ENCODE assay signal across 8 mouse cellular contexts in the genomic region with DNA sequence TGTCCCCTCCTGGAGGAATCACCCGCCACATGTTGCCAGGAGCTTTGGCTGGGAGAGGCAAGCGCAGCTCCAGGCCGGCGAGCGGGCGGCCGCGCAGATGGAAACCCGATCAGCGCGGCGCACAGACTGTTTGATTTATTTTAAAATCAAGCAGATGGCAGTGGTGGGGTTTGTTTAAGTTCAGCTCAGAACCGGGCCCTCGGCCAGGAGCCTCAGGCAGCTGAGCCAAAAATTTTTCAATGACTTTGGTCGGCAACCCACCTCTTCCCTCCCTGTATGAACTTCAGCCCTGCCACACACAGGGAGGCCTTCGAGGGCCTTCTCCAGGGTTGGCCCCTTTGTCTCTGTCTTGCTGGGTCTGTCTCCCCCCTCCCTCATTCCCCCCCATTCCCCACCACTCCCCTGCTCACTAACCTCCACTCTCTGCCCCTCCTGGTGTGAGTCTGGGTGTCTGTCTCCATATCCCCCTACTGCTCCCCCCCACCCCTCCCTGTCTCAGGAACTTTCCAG. TPM values are rescaled to one million over a fixed set of nuclear protein-coding genes. Genes with fewer than 3 reads are reported as not detected.
DNase-seq lines count a peak whose midpoint lies in the region; ATAC-seq and TF ChIP-seq lines count a peak whose summit lies in the region.

No protein-coding gene starts in this region.

- H3K27ac ChIP-seq in lung, embryonic 14.5 days (ENCODE audit: low read depth): peak overlapping the region; percentile 98
- H3K27ac ChIP-seq in thymus, adult 2 months (ENCODE audit: control insufficient read depth, insufficient read depth, low read length): no peak overlapping the region

- no peak for TF ChIP-seq CTCF in E14TG2a.4 (conservative IDR thresholded peaks at IDR 0.05; ENCODE audit: low read length)
- TF ChIP-seq CTCF in lung, embryonic 14.5 days (IDR thresholded peaks at IDR 0.05; ENCODE audit: low read depth): no peak
- no peak for TF ChIP-seq CTCF in thymus, adult 2 months (IDR thresholded peaks at IDR 0.05; ENCODE audit: borderline replicate concordance, control insufficient read depth, extremely low read depth, insufficient read depth, low read length, poor library complexity)

- DNase-seq in cerebellum, adult 9-10 months: peak; percentile 73
- DNase-seq in frontal cortex, postnatal 10 days (ENCODE audit: low spot score in 2 of 2): peak; percentile 75 to 78
- DNase-seq in layer of hippocampus, adult 9-11 months: peak; percentile 86
- DNase-seq in lung, embryonic 14.5 days: peak; percentile 98
- DNase-seq in right cerebral cortex, adult 18-20 months: peak; percentile 88
- no peak for DNase-seq in thymus, adult 2 months

- peak; percentile 46 to 61; a peak in 3 of 4 replicates for ATAC-seq in hematopoietic stem cell, adult 5-6 weeks (replicated peaks in 1 of 2; ENCODE audit: insufficient read depth in 1 of 2, low FRiP score in 2 of 2, low TSS enrichment in 1 of 2, low read depth in 1 of 2, poor library complexity in 2 of 2, severe bottlenecking in 2 of 2)
- peak; percentile 87 for ATAC-seq in lung, embryonic 14.5 days (ENCODE audit: insufficient read depth)

- WGBS in lung, embryonic 14.5 days: 4% methylated on average over 16 of the region's 16 CpGs
- WGBS in thymus, adult 2 months: 2% methylated on average over 16 of the region's 16 CpGs

- H3K9me3 ChIP-seq in E14TG2a.4 (ENCODE audit: low read length): no peaks in the 10 kb centered on the region
- H3K9me3 ChIP-seq in lung, embryonic 14.5 days (ENCODE audit: low read depth, low read length): no peaks in the 10 kb centered on the region

- no peak for TF ChIP-seq POLR2A in thymus, adult 2 months (IDR thresholded peaks at IDR 0.05; ENCODE audit: control insufficient read depth, extremely low read depth, insufficient read depth, low read length, poor library complexity)

- peak overlapping the region; percentile 56 for H3K4me2 ChIP-seq in lung, embryonic 14.5 days

- no peak overlapping the region for H3K9ac ChIP-seq in lung, embryonic 14.5 days

- H3K4me3 ChIP-seq in E14TG2a.4 (replicated peaks; ENCODE audit: low read length): peak overlapping the region; percentile 61
- H3K4me3 ChIP-seq in lung, embryonic 14.5 days (ENCODE audit: low read depth, low read length): peak overlapping the region; percentile 14
- H3K4me3 ChIP-seq in thymus, adult 2 months (ENCODE audit: control insufficient read depth, insufficient read depth, low read length): no peak overlapping the region

- H3K4me1 ChIP-seq in E14TG2a.4 (replicated peaks; ENCODE audit: low read depth, low read length): peaks cover 73% of the 10 kb centered on the region
- peaks cover 80% of the 10 kb centered on the region for H3K4me1 ChIP-seq in lung, embryonic 14.5 days (ENCODE audit: insufficient read depth)
- H3K4me1 ChIP-seq in thymus, adult 2 months (replicated peaks; ENCODE audit: control insufficient read depth, insufficient read depth, low read length): peaks cover 15% of the 10 kb centered on the region; the same call in 1 of the 2 replicates

- H3K27me3 ChIP-seq in E14TG2a.4 (ENCODE audit: insufficient read depth, low read length): peaks cover 73% of the 10 kb centered on the region
- no peaks in the 10 kb centered on the region for H3K27me3 ChIP-seq in lung, embryonic 14.5 days (ENCODE audit: insufficient read depth, low read length)
- H3K27me3 ChIP-seq in thymus, adult 2 months (ENCODE audit: control insufficient read depth, insufficient read depth, low read length): peaks cover 5% of the 10 kb centered on the region

- H3K36me3 ChIP-seq in E14TG2a.4 (ENCODE audit: insufficient read depth, low read length): no peaks in the 10 kb centered on the region
- H3K36me3 ChIP-seq in lung, embryonic 14.5 days (ENCODE audit: insufficient read depth): no peaks in the 10 kb centered on the region
- no peaks in the 10 kb centered on the region for H3K36me3 ChIP-seq in thymus, adult 2 months (ENCODE audit: control insufficient read depth, insufficient read depth, low read length)

RNA-seq across cellular contexts. Expression of a gene that starts 36.7 kb away (rescaled TPM):
- total RNA-seq in hematopoietic stem cell, adult 5-6 weeks (2017): 16.6 and 21.2 TPM in 2 replicates
- polyA plus RNA-seq in lung, embryonic 14.5 days (2014; fragmentation: Nextera tagmentation; extraction: Ambion mirVana): 12.7 and 14.3 TPM in 2 replicates
- 202 and 226 TPM in 2 replicates for polyA plus RNA-seq in thymus, adult 2 months (2012; rRNA removed)

Comparison
In these comparisons a context has a peak if more than half of its experiments do, and no peak if none do; other contexts are left out.
1. RNA of a gene that starts 36.7 kb away (polyA plus RNA-seq): 202 to 226 TPM in thymus, adult 2 months; 12.7 to 14.3 TPM in lung, embryonic 14.5 days; every median in the first group is over 10 times any median in the second.